Mouse (Mus musculus): ENCODE data around the gene Myo10.

GRCm38 (mm10) chr15:25685186-25685585, 62.9 kb downstream of the Myo10 start:
- TF ChIP-seq POLR2A (IDR thresholded peaks at IDR 0.05; ENCODE audit: low read depth, low read length) (no peak), CTCF (IDR thresholded peaks at IDR 0.05; ENCODE audit: extremely low read depth, insufficient read length, insufficient replicate concordance, low read depth, low read length) (no peak)

Data from small intestine, adult 2 months (tissue).